Mouse (Mus musculus) T-cell, adult 2 months (primary cell): Measurements from ENCODE around the gene Epgn.

Source experiments
- DNase-seq: peaks from one replicate; pipeline ENCODE4 v3.0.0; 2022; ENCODE audit warnings: low spot score

Gene Epgn

GRCm38 (mm10) chr5:91027164-91027563, at the start of gene Epgn:
Gene Epgn (plus strand): TSS chr5:91027464.
- DNase-seq, result no peak

- no peak for DNase-seq
Observed at GRCm38 (mm10) chr5:90980297-90980696, 47.0 kb upstream of the Epgn start.

DNA sequence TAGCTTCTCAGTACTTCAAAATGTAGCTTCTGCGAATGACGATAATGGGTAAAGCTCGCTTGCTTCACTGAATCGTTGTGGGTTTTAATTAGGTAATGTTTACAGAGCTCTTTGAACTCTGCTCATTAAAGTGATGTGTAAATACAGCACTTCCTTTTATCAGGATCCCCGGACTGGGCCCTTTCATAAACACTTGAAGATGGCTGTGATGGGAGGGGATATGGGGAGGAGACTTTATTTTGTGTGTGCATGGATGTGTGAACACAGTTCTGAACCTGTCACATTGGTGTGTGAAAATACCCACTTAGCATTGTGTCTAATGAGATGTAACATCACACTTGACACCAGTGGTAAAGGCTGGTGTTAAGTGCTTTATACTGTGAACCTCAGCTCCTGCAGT, 39.7 kb upstream of the Epgn start:
- DNase-seq, result no peak

DNA sequence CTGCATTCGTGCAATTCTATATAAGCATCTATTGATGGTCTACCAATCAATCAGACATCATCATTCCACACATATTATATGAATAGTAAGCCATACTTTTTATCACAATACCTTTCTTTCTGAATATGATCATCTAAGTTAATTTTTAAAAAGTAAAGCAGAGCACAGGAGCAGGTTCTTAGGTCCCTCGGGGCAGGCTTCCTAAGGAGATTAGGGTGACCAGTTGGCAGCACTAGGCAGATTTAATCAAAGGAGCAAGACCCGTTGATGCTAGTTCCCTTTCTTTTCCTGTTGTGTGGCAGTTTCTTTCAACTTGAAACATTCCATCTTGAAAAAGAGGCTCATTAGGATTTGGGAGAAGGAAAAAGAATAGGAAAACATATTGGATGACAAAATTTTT, 39.1 kb upstream of the Epgn start:
- DNase-seq, result no peak

DNA sequence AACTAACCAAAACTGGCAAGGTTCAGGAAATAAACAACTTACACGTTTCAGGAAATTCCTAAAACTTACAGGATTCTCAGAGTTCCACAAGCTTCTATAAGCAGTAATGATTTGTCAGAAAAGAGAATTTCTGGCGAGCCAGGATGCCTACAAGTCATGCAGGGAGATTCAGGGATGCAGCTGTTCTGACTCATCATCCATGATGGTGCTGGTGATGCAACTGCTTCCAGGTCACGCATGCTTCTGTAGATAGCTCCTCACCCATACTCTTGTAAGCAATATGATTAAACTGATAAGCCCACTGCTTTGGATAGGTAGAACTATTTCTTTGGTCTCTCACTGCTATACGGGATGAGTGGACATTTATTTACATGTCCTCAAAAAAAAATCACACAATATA, 38.7 kb upstream of the Epgn start:
- DNase-seq, result no peak

- DNase-seq, result no peak
Observed at GRCm38 (mm10) chr5:90999942-91000341, 27.3 kb upstream of the Epgn start.

DNA sequence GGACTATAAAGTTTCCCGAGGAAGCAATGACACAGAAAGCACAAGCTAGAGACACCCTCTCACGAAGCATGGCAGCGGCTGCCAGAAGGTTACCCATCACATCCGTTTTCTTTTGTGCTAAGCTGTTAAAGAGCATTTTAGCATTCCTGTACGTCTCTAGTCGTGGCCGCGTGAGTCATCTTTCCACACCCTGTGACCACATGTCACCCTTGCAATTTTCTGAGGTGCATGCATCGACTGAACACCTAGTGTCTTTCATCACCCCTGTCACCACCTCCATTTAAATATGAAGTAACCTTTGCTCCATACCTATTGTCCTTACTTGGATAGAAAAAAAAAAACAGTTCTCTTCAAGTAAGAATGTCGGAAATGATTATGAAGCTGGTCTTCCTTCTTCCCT, 12.0 kb upstream of the Epgn start:
- DNase-seq, result no peak

DNA sequence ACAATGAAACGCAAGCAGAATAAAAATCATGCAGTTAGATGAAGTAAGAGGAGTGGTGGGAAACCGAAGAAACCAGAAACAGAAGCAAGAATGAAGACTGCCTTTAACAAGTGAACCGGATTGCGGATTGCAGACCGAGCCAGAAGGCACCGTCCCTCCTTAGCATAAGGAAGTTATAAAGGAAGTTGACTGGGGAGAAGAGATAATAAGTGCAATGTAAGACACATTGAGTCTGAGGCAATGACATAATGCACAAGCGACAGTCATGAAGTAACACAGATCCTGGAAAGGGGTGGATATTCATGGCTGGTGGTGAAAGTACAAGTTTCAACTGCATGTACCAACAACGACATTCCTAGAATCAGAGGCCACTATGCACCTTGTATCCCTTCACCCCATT, 4.2 kb upstream of the Epgn start:
- no peak for DNase-seq

- no peak for DNase-seq
Observed at GRCm38 (mm10) chr5:91027840-91028239, 576 bp downstream of the Epgn start.

DNA sequence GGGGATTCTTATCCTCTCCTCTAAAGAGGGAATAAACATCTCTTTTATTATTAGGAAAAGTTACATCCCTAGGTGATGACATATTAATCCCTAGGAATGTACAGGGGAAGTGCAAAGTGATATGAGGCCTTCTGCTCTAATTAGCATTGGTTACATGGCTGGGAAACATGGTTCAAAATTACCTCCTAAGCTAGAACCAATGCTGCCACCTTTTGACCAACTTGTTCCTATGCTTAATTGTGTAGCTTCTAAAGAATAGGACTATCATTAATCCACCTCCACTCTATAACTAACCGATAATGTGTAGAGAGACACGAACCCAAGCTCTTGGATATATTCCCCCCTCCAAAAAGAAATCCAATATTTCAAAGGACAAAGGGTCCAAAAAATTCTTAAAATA, 3.4 kb downstream of the Epgn start:
- DNase-seq, result no peak

- no peak for DNase-seq
Observed at GRCm38 (mm10) chr5:91035341-91035740, 8.1 kb downstream of the Epgn start.

DNA sequence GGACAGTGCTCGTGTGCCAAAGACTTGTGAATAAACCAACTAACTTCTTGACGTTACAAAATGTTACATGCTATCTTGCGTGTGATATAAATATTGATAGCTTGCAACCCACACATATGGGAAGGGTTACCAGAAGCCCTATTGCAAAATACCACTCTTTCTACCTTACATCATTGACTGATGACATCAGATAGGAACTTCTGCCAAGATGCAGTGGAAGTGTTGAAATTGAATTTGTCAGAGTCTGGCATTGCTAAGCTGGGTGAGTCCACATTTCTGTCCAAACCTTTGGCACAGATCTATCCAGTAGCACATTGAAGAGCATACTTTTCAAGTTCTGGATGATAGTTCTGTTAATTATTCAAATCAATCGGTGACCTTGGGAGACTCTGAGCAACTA, 9.4 kb downstream of the Epgn start:
- DNase-seq, result no peak

DNA sequence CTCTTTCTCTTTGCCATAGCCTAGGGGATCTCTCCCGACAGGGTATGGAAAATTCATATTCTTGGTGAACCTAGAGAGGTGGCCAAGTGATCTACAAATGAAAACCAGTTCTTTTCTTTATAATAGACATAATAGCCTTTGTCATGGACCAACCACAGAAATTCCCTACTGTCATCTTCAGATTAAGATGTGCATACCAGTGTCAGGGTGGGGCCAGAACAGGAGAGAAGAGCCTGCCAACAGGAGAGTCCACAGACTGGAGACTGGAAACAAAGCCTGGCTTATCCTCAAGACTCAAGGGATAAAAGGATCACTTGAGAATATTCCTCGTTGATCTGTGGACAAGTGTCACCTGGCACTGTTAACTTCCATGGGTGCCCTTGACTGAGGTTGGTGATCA, 10.5 kb downstream of the Epgn start:
- no peak for DNase-seq

DNA sequence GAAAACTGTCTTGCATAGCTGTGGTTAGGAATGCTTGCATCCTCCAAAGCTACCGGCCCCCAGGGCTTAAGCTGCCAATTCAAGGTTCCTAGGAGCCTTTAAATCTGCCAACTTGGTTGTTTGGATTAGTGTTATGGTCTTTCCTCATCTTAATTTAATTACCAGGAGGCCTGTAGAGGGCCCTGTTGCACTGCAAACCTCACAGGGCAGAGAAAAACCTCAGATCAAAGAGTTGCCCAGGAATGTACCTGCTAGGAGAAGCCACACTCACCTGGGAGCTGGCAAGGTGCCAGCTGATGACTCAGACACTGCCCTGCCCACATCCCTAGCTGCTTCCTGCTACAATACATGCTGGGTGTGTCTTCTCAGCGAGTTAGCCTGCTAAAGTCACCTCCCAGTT, 11.3 kb downstream of the Epgn start:
- DNase-seq, result no peak

DNA sequence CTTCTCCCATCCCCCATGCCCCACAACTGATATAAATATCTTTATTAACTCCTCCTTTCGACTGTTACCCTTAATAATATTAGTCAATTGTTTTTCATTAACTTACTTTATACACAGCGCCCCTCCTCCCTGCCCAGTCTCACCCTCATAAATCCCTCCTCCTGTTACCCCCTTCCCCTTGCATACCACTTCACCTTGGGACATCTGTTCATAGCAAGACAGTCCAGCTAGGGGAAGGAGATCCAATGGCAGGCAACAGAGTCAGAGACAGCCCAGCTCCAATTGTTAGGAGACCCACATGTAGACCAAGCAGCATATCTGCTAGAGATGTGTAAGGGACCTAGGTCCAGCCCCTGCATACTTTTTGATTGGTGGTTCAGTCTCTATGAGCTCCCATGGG, 11.7 kb downstream of the Epgn start:
- no peak for DNase-seq

DNA sequence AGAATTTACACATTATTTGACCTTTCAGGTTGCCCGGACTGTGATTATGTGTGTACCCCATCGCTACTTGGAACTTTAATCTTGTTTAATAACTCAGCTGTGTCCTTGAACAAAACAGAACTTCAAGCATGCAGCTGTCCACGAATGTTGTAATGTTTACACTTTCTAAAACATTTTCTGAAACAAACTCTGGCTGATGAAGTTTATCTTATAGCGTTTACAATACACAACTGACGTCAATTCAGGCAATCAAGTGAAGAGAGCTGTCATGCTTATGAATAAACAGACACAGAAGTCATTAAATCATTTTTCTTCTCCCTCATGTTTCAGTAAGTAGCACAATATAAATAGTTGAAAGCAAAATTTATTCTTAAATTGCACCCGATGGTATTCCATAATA, 20.7 kb downstream of the Epgn start:
- DNase-seq, result no peak

- DNase-seq, result no peak
Observed at GRCm38 (mm10) chr5:91048397-91048796, 21.1 kb downstream of the Epgn start.

GRCm38 (mm10) chr5:91072340-91072739, 45.1 kb downstream of the Epgn start:
- no peak for DNase-seq

- no peak for DNase-seq
Observed at GRCm38 (mm10) chr5:91073626-91074025, 46.4 kb downstream of the Epgn start.

GRCm38 (mm10) chr5:91074026-91074425, 46.8 kb downstream of the Epgn start:
- no peak for DNase-seq

GRCm38 (mm10) chr5:91074450-91074950, 47.2 kb downstream of the Epgn start, which contains the start of gene Ereg:
Gene Ereg (plus strand): TSS chr5:91074622.
- DNase-seq, result no peak

DNA sequence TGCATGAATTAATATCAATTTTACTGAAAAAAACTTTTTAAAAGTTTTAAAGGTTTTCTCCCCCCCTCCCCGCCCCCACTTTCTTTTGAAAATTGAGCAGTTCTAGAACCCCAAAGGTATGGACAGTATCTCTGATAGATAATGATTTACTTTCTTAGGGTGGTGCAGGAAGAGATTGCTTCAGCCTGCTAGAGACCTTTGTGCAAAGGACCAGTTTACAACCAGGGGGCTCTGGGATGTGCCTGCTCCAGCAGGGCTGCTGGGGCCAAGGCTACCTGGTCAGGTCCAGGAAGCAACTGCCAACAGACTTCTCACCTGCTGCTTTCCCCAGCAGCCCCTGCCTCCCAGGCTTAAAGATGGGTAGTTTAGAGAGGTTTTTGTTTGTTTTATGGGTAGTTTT, 47.8 kb downstream of the Epgn start:
- DNase-seq, result no peak

GRCm38 (mm10) chr5:91083016-91083415, 55.8 kb downstream of the Epgn start:
- no peak for DNase-seq
